Comparison of ENCODE assay signal across 8 mouse cellular contexts in genomic region chr13:108300346-108300950, GRCm38 (mm10). TPM values are rescaled to one million over a fixed set of nuclear protein-coding genes. Genes with fewer than 3 reads are reported as not detected.
DNase-seq lines count a peak whose midpoint lies in the region; TF ChIP-seq lines count a peak whose summit lies in the region.

No protein-coding gene starts in this region.

- H3K27me3 ChIP-seq in limb, embryonic 10.5 days (ENCODE audit: low read depth, poor library complexity, severe bottlenecking), result no peaks in the 10 kb centered on the region
- no peaks in the 10 kb centered on the region for H3K27me3 ChIP-seq in thymus, adult 2 months (ENCODE audit: control insufficient read depth, insufficient read depth, low read length)

- peak overlapping the region; percentile 43; the same call in 1 of the 2 replicates for H3K27ac ChIP-seq in limb, embryonic 10.5 days
- H3K27ac ChIP-seq in thymus, adult 2 months (ENCODE audit: control insufficient read depth, insufficient read depth, low read length), result no peak overlapping the region

- no peak for TF ChIP-seq POLR2A in thymus, adult 2 months (IDR thresholded peaks at IDR 0.05; ENCODE audit: control insufficient read depth, extremely low read depth, insufficient read depth, low read length, poor library complexity)

- H3K4me1 ChIP-seq in limb, embryonic 10.5 days, result peaks cover 40% of the 10 kb centered on the region
- H3K4me1 ChIP-seq in thymus, adult 2 months (replicated peaks; ENCODE audit: control insufficient read depth, insufficient read depth, low read length), result peaks cover 25% of the 10 kb centered on the region

- no peaks in the 10 kb centered on the region for H3K36me3 ChIP-seq in limb, embryonic 10.5 days
- H3K36me3 ChIP-seq in thymus, adult 2 months (ENCODE audit: control insufficient read depth, insufficient read depth, low read length), result no peaks in the 10 kb centered on the region

- no peak for TF ChIP-seq CTCF in thymus, adult 2 months (IDR thresholded peaks at IDR 0.05; ENCODE audit: borderline replicate concordance, control insufficient read depth, extremely low read depth, insufficient read depth, low read length, poor library complexity)

- peak; percentile 15 for DNase-seq in adrenal gland, postnatal 14 days
- DNase-seq in adrenal gland, postnatal 10 days, result no peak
- peak; percentile 12 for DNase-seq in urinary bladder, postnatal 14 days (ENCODE audit: low spot score)
- no peak for DNase-seq in urinary bladder, postnatal 10 days (ENCODE audit: low spot score)
- DNase-seq in limb, embryonic 10.5 days (ENCODE audit: low spot score), result peak; percentile 34
- no peak for DNase-seq in Muller cell, postnatal 12 days (ENCODE audit: inconsistent ontology term)
- no peak for DNase-seq in thymus, adult 2 months
- DNase-seq in right cerebral cortex, postnatal 10 days (ENCODE audit: low spot score in 2 of 2), result no peak

- H3K4me3 ChIP-seq in limb, embryonic 10.5 days, result no peak overlapping the region
- H3K4me3 ChIP-seq in thymus, adult 2 months (ENCODE audit: control insufficient read depth, insufficient read depth, low read length), result no peak overlapping the region

- H3K9me3 ChIP-seq in limb, embryonic 10.5 days (replicated peaks), result no peaks in the 10 kb centered on the region

- 26% methylated on average over 5 of the region's 5 CpGs for WGBS in limb, embryonic 10.5 days
- WGBS in thymus, adult 2 months, result 39% methylated on average over 5 of the region's 5 CpGs

RNA-seq across cellular contexts. Expression of gene Depdc1b, which starts 15.7 kb away (rescaled TPM):
- 3.8 and 3.9 TPM in 2 replicates for total RNA-seq in adrenal gland, postnatal 14 days (2021)
- total RNA-seq in adrenal gland, postnatal 10 days (2021), result 1 to 10 TPM; 2.7 to 4.1 TPM
- polyA plus RNA-seq in limb, embryonic 10.5 days (2016; fragmentation: Nextera tagmentation; extraction: Ambion mirVana), result 20.9 and 22.0 TPM in 2 replicates
- polyA plus RNA-seq in thymus, adult 2 months (2012; rRNA removed), result 10.4 and 13.1 TPM in 2 replicates

Comparison
In these comparisons a context has a peak if more than half of its experiments do, and no peak if none do; other contexts are left out.
1. DNase-seq: peak in adrenal gland, postnatal 14 days (single experiment), urinary bladder, postnatal 14 days (single experiment) and limb, embryonic 10.5 days (single experiment); none in adrenal gland, postnatal 10 days (single experiment), urinary bladder, postnatal 10 days (single experiment), Muller cell, postnatal 12 days (single experiment), thymus, adult 2 months (single experiment) and right cerebral cortex, postnatal 10 days (0 of 2).